Mouse (Mus musculus) C2C12 (cell line): ENCODE data around the gene Ccdc158.

Source experiments
- CEBPB ChIP-seq: IDR thresholded peaks from one replicate; pipeline ENCODE4 v1.6.1; 2011; ENCODE audit warnings: low read depth, mild to moderate bottlenecking, control low read depth, moderate library complexity
- CTCF ChIP-seq: IDR thresholded peaks from one replicate; pipeline ENCODE4 v1.5.1; 2011; ENCODE audit not compliant: control insufficient read depth, insufficient read depth, insufficient read length
- FOSL1 ChIP-seq: IDR thresholded peaks from one replicate; pipeline ENCODE4 v1.8.0; 2011; ENCODE audit warnings: mild to moderate bottlenecking, low read length; ENCODE audit not compliant: poor library complexity, insufficient read depth, severe bottlenecking
- MAX ChIP-seq: IDR thresholded peaks from one replicate; pipeline ENCODE4 v1.6.1; 2011; ENCODE audit warnings: mild to moderate bottlenecking, control low read depth
- MYOD1 ChIP-seq: IDR thresholded peaks from one replicate; pipeline ENCODE4 v1.6.1; 2011; ENCODE audit warnings: low read depth; ENCODE audit not compliant: control insufficient read depth, insufficient read length
- MYOG ChIP-seq: IDR thresholded peaks from one replicate; pipeline ENCODE4 v1.6.1; 2011; ENCODE audit not compliant: control insufficient read depth, insufficient read length; ENCODE audit errors: extremely low read depth
- USF1 ChIP-seq: IDR thresholded peaks from one replicate; pipeline ENCODE4 v1.6.1; 2011; ENCODE audit warnings: low read depth, mild to moderate bottlenecking, control low read depth, moderate library complexity

DNA sequence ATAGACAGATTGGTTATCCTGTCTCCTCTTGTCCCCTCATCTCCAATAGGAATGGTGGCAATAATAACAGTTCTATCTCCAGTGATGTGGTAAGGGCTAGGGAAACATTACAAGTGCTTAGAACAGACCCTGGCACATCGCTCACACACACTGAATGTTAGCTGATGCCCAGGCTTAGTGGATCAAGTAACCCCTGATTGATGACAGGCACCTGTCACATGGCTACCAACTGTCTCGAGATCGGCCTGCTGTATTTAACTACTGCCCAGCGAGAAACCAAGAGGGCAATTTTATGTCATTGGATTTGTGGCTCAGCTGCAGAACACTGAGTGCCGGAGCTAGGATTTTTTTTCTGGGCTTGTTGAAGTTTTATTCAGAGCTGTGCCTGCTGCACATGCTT lies 80.0 kb downstream of the Ccdc158 start:
- TF ChIP-seq CTCF (no peak), MYOG (no peak), MYOD1 (no peak), MAX (no peak), USF1 (no peak), FOSL1 (no peak), CEBPB (no peak)
